Mouse (Mus musculus) intestine, embryonic 16.5 days (tissue): ENCODE measurements around the gene Larp6. TPM values are rescaled to one million over a fixed set of nuclear protein-coding genes. Genes with fewer than 3 reads are reported as not detected.

ENCODE experiments used
- ATAC-seq: fragments of 200-750 bp; cut with Nextera tagmentation; 2 replicates; pipeline ENCODE4 v1.8.0; 2017; ENCODE audit warnings: moderate TSS enrichment, moderate library complexity
- H3K27ac ChIP-seq: fragments of 300-500 bp; sonication (generic); 2 replicates; pipeline ENCODE4 v1.5.1; 2014; ENCODE audit warnings: mild to moderate bottlenecking, low read length
- H3K27me3 ChIP-seq: fragments of 300-500 bp; sonication (generic); replicated peaks from 2 replicates; pipeline ENCODE4 v1.6.1; 2014; ENCODE audit warnings: low read length, control low read depth, mixed read lengths; ENCODE audit not compliant: control insufficient read depth, insufficient read depth
- H3K36me3 ChIP-seq: fragments of 300-500 bp; sonication (generic); 2 replicates; pipeline ENCODE4 v1.6.1; 2014; ENCODE audit warnings: low read length, control low read depth; ENCODE audit not compliant: control insufficient read depth, insufficient read depth
- H3K4me1 ChIP-seq: fragments of 300-500 bp; sonication (generic); 2 replicates; pipeline ENCODE4 v1.6.1; 2014; ENCODE audit warnings: low read length, control low read depth, mixed read lengths; ENCODE audit not compliant: control insufficient read depth, insufficient read depth
- H3K4me2 ChIP-seq: fragments of 300-500 bp; sonication (generic); 2 replicates; pipeline ENCODE4 v1.6.1; 2014; ENCODE audit warnings: low read depth, low read length, control low read depth
- H3K4me3 ChIP-seq: fragments of 300-500 bp; sonication (generic); 2 replicates; pipeline ENCODE4 v1.5.1; 2014; ENCODE audit warnings: mild to moderate bottlenecking, low read length
- H3K9ac ChIP-seq: fragments of 300-500 bp; sonication (generic); 2 replicates; pipeline ENCODE4 v1.6.1; 2014; ENCODE audit warnings: low read depth, low read length
- H3K9me3 ChIP-seq: fragments of 300-500 bp; sonication (generic); 2 replicates; pipeline ENCODE4 v1.6.1; 2016; ENCODE audit warnings: low read length, control low read depth; ENCODE audit not compliant: control insufficient read depth
- WGBS: fragments of 180-500 bp; shearing (Covaris S2); extraction: QIAGEN DNeasy Blood & Tissue Kit; methylation state at CpG from one replicate; pipeline ENCODE4 v1.1.7; 2014; 5-methylcytosine and 5-hydroxymethylcytosine counted together
- polyA plus RNA-seq: library from polyadenylated mRNA; unstranded; fragments of >200 nt; fragmentation: Nextera tagmentation; extraction: Ambion mirVana; gene quantifications from 2 replicates; pipeline ENCODE4 v1.2.1, GENCODE M21; 2015

Gene Larp6
- polyA plus RNA-seq, 1 experiment from 2014 or later, result 1.6 TPM

DNA sequence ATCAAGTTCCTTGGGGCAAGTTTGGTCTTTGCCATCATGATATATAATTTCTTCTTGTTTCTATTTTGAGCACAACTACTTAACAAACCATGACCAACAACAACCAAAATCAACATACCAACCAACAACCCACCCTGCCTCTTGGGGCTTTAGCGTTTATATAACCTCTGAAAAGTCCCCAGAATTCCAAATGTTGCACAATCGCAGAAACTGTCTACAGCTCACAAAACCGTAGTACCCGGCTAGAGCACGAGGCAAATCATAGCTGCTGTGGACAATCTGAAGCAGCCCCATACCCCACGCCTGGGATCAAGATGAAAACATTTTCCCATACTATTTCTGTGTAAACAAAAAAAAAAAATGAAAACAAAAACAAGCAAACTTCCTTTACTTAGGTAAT is 3.1 kb upstream of the Larp6 start:
- no peak overlapping the region for H3K27ac ChIP-seq
- H3K4me3 ChIP-seq, result no peak overlapping the region
- H3K4me1 ChIP-seq, result 0 out of 2 replicates have a peak, but pooled peaks cover 4% of the 10 kb centered on the region
- no peak for ATAC-seq
- no peak overlapping the region for H3K9ac ChIP-seq
- no peaks in the 10 kb centered on the region for H3K9me3 ChIP-seq
- H3K4me2 ChIP-seq, result no peak overlapping the region
- WGBS, result 84% methylated on average over 6 of the region's 6 CpGs
- no peaks in the 10 kb centered on the region; the same call in 1 of the 2 replicates for H3K27me3 ChIP-seq
- H3K36me3 ChIP-seq, result no peaks in the 10 kb centered on the region

- 0 out of 2 replicates have a peak, but pooled peaks cover 4% of the 10 kb centered on the region for H3K4me1 ChIP-seq
- H3K27ac ChIP-seq, result no peak overlapping the region
- H3K4me3 ChIP-seq, result no peak overlapping the region
- H3K9ac ChIP-seq, result no peak overlapping the region
- H3K4me2 ChIP-seq, result no peak overlapping the region
- ATAC-seq, result no peak
- H3K36me3 ChIP-seq, result no peaks in the 10 kb centered on the region
- 79% methylated on average over 5 of the region's 5 CpGs for WGBS
- no peaks in the 10 kb centered on the region; the same call in 1 of the 2 replicates for H3K27me3 ChIP-seq
- H3K9me3 ChIP-seq, result no peaks in the 10 kb centered on the region
Observed at GRCm38 (mm10) chr9:60712011-60712410, 778 bp upstream of the Larp6 start.

DNA sequence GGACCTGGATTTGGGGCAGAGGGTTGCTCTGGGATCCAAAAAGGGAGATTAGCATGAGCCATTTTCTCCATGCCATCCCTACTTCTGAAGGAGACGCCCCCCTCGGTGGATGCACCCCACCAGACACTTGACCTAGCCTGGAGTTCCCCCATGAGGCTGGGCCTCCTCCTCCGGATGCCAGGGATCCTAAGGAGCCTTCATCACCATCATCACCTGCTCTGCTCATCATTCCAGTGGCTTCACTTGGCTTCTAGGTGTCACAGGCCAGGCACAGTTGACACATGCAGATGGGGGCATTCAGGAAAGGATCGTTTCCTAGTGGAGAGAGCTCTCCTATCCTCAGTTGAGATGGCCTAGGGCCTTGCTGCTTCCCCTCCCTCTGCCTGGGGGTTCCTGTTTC is 827 bp downstream of the Larp6 start:
- 0 out of 2 replicates have a peak, but pooled peaks cover 4% of the 10 kb centered on the region for H3K4me1 ChIP-seq
- no peak for ATAC-seq
- H3K4me2 ChIP-seq, result peak overlapping the region; percentile 99
- H3K27ac ChIP-seq, result no peak overlapping the region
- H3K9ac ChIP-seq, result peak overlapping the region; percentile 82
- WGBS, result 46% methylated on average over 4 of the region's 4 CpGs
- no peaks in the 10 kb centered on the region for H3K9me3 ChIP-seq
- no peaks in the 10 kb centered on the region; the same call in 1 of the 2 replicates for H3K27me3 ChIP-seq
- peak overlapping the region; percentile 64 for H3K4me3 ChIP-seq
- no peaks in the 10 kb centered on the region for H3K36me3 ChIP-seq

DNA sequence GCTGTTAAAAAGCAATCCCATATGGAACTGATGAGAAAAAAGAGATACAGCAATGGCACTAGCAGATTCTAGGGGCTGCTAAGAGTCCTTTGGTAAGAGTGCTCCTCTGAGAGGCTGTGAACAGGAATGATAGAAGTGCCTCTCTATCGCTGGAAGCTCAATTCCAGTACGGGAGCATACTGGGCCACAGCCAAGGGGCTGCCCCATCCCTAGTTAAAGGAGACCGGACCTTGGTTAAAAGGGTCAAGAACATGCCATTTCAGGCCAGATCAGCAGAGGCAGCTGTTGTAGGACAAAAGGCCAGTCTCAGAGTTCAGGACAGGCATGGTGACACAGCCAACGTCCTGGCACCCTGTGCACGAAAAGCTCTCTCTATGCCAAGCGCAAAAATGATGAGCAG is 1.4 kb downstream of the Larp6 start:
- no peak overlapping the region for H3K4me3 ChIP-seq
- H3K9me3 ChIP-seq, result no peaks in the 10 kb centered on the region
- no peak overlapping the region for H3K4me2 ChIP-seq
- no peak overlapping the region for H3K27ac ChIP-seq
- 0 out of 2 replicates have a peak, but pooled peaks cover 4% of the 10 kb centered on the region for H3K4me1 ChIP-seq
- WGBS, result 78% methylated on average over 6 of the region's 6 CpGs
- H3K36me3 ChIP-seq, result no peaks in the 10 kb centered on the region
- no peak for ATAC-seq
- no peaks in the 10 kb centered on the region; the same call in 1 of the 2 replicates for H3K27me3 ChIP-seq
- no peak overlapping the region for H3K9ac ChIP-seq

DNA sequence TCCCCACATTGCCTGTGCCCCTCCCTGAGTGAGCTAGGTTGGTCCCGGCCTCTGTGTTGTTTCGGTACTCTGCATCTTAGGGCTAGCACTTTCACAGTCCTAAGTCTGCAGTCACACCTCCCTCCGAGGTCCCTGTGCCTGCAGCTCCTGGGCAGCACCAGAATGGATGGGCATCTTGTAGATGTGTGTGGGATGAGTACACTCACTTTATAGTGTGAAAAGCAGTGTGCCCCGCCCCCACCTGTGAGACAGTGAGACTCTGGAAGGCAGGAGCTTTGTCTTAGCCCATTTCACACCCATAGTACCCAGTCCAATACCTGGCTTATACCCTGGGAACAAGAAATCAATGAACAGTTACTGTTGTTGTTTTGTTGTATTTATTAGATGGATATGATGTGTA is 2.5 kb downstream of the Larp6 start:
- H3K9ac ChIP-seq, result no peak overlapping the region
- H3K27me3 ChIP-seq, result no peaks in the 10 kb centered on the region; the same call in 1 of the 2 replicates
- no peaks in the 10 kb centered on the region for H3K36me3 ChIP-seq
- H3K27ac ChIP-seq, result no peak overlapping the region
- H3K4me3 ChIP-seq, result no peak overlapping the region
- no peak for ATAC-seq
- WGBS, result 87% methylated on average over 4 of the region's 4 CpGs
- no peak overlapping the region for H3K4me2 ChIP-seq
- 0 out of 2 replicates have a peak, but pooled peaks cover 4% of the 10 kb centered on the region for H3K4me1 ChIP-seq
- H3K9me3 ChIP-seq, result no peaks in the 10 kb centered on the region

GRCm38 (mm10) chr9:60715828-60716227 is 3.0 kb downstream of the Larp6 start:
- Histone ChIP-seq H3K4me1 (0 out of 2 replicates have a peak, but pooled peaks cover 4% of the 10 kb centered on the region), H3K27me3 (no peaks in the 10 kb centered on the region; the same call in 1 of the 2 replicates), H3K27ac (no peak overlapping the region), H3K9ac (no peak overlapping the region), H3K9me3 (no peaks in the 10 kb centered on the region), H3K36me3 (no peaks in the 10 kb centered on the region), H3K4me2 (no peak overlapping the region), H3K4me3 (no peak overlapping the region)
- WGBS, result 51% methylated on average over 5 of the region's 5 CpGs
- ATAC-seq, result no peak

DNA sequence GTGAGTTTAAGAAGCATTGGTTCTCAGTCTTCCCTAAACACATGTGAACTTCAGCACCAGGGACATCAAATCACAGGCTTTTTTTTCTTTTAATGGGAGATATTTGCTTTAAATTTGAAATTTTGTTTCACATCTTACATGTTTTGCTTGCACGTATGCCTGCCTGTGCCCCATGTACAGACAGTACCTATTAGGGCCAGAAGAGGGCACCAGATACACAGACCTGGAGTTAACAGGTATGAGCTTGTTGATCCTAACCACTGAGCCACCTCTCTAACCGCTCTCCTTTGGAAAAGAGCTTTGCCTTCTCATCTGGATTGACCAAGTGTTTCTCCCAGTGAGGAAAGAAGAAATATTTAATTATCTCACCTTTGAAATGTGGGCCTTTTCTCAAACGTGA is 5.5 kb downstream of the Larp6 start:
- H3K4me2 ChIP-seq, result no peak overlapping the region
- 0 out of 2 replicates have a peak, but pooled peaks cover under 1% of the 10 kb centered on the region for H3K4me1 ChIP-seq
- no peaks in the 10 kb centered on the region for H3K9me3 ChIP-seq
- no peak for ATAC-seq
- H3K4me3 ChIP-seq, result no peak overlapping the region
- 58% methylated on average over 3 of the region's 3 CpGs for WGBS
- H3K9ac ChIP-seq, result no peak overlapping the region
- no peaks in the 10 kb centered on the region for H3K36me3 ChIP-seq
- no peaks in the 10 kb centered on the region; the same call in 1 of the 2 replicates for H3K27me3 ChIP-seq
- no peak overlapping the region for H3K27ac ChIP-seq

DNA sequence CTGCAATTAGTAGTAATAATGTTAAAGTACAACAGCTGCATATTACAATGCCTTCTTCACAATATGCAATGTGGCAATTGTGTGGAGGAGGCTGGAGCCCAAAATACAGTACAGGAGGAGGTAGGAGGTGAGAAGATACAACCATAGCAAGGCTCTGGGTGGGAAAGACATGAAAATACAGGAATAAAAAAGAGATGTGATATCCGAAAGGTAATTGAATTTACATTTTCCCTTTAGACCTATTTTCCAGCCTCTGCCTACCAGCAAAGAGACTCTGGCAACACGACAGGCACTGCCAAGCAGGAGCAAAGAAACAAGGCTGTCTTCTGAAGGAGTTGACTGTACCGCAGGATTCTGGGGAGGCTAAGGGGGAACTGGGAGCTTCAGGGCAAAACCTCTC is 6.9 kb downstream of the Larp6 start:
- Histone ChIP-seq H3K4me3 (no peak overlapping the region), H3K36me3 (no peaks in the 10 kb centered on the region), H3K27ac (no peak overlapping the region), H3K9ac (no peak overlapping the region), H3K4me2 (no peak overlapping the region), H3K9me3 (no peaks in the 10 kb centered on the region), H3K4me1 (no peaks in the 10 kb centered on the region), H3K27me3 (no peaks in the 10 kb centered on the region)
- ATAC-seq, result no peak
- WGBS, result 81% methylated on average over 3 of the region's 3 CpGs

- no peak overlapping the region for H3K27ac ChIP-seq
- WGBS, result 90% methylated on average over 7 of the region's 7 CpGs
Observed at GRCm38 (mm10) chr9:60724968-60725367, 12.2 kb downstream of the Larp6 start.

DNA sequence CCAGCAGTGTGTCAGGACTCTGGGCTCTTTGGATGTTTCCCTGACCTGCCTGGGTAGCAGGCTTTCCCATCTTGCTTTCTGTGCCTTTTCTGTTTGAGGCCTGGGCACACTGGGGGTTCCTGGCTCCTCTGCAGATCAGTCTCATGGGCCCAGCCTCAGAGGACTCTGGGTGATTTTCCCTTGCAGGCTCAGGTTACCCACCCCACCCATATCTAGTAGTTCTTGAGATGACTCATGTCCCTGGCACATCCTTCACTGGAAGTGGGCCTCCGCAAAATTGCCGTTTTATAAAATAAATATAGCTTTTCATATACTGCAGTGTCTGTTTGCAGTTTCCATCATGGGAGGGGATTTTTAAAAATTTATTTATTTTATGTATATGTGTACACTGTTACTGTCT is 21.5 kb downstream of the Larp6 start:
- ATAC-seq, result no peak
- H3K9ac ChIP-seq, result no peak overlapping the region
- no peak overlapping the region for H3K4me3 ChIP-seq
- no peaks in the 10 kb centered on the region; the same call in 1 of the 2 replicates for H3K36me3 ChIP-seq
- H3K4me1 ChIP-seq, result no peaks in the 10 kb centered on the region
- no peak overlapping the region for H3K27ac ChIP-seq
- WGBS, result 76% methylated on average over 2 of the region's 2 CpGs
- H3K9me3 ChIP-seq, result no peaks in the 10 kb centered on the region
- H3K27me3 ChIP-seq, result no peaks in the 10 kb centered on the region
- H3K4me2 ChIP-seq, result no peak overlapping the region

More at GRCm38 (mm10) chr9:60724968-60725367, 12.2 kb downstream of the Larp6 start:
- H3K4me2 ChIP-seq, result no peak overlapping the region
- H3K9ac ChIP-seq, result no peak overlapping the region
- no peak overlapping the region for H3K4me3 ChIP-seq
- no peaks in the 10 kb centered on the region for H3K27me3 ChIP-seq
- no peaks in the 10 kb centered on the region for H3K36me3 ChIP-seq
- H3K9me3 ChIP-seq, result no peaks in the 10 kb centered on the region
- H3K4me1 ChIP-seq, result no peaks in the 10 kb centered on the region
- ATAC-seq, result no peak
